Mouse (Mus musculus): ENCODE measurements around the gene Mecr.
"Not testable (repeated sequence)": the region's sequence is repeated elsewhere in the genome, so short reads cannot be mapped to it uniquely, and the experiment has no call there.

Gene Mecr

GRCm38 (mm10) chr4:131843290-131843743 lies at the start of gene Mecr:
Gene Mecr, plus strand, starts transcription at chr4:131843470.
- peak; percentile 89 for DNase-seq (ENCODE audit: low read depth, low spot score)

GRCm38 (mm10) chr4:131796312-131797080 lies 46.8 kb upstream of the Mecr start:
- DNase-seq (ENCODE audit: low read depth, low spot score) = no peak

- DNase-seq (ENCODE audit: low read depth, low spot score) = no peak
Measured at GRCm38 (mm10) chr4:131797483-131797882, 45.8 kb upstream of the Mecr start.

GRCm38 (mm10) chr4:131797920-131798319 lies 45.4 kb upstream of the Mecr start:
- DNase-seq (ENCODE audit: low read depth, low spot score) = no peak

- no peak for DNase-seq (ENCODE audit: low read depth, low spot score)
Measured at GRCm38 (mm10) chr4:131798968-131799367, 44.3 kb upstream of the Mecr start.

- no peak for DNase-seq (ENCODE audit: low read depth, low spot score)
Measured at GRCm38 (mm10) chr4:131803846-131804245, 39.4 kb upstream of the Mecr start.

- DNase-seq (ENCODE audit: low read depth, low spot score) = not testable (repeated sequence)
Measured at GRCm38 (mm10) chr4:131804732-131805131, 38.5 kb upstream of the Mecr start.

- no peak for DNase-seq (ENCODE audit: low read depth, low spot score)
Measured at GRCm38 (mm10) chr4:131805255-131805654, 38.0 kb upstream of the Mecr start.

- no peak for DNase-seq (ENCODE audit: low read depth, low spot score)
Measured at GRCm38 (mm10) chr4:131812458-131812857, 30.8 kb upstream of the Mecr start.

- no peak for DNase-seq (ENCODE audit: low read depth, low spot score)
Measured at GRCm38 (mm10) chr4:131813798-131814197, 29.5 kb upstream of the Mecr start.

- DNase-seq (ENCODE audit: low read depth, low spot score) = no peak
Measured at GRCm38 (mm10) chr4:131814869-131815268, 28.4 kb upstream of the Mecr start.

- no peak for DNase-seq (ENCODE audit: low read depth, low spot score)
Measured at GRCm38 (mm10) chr4:131815774-131816173, 27.5 kb upstream of the Mecr start.

GRCm38 (mm10) chr4:131818926-131819325 lies 24.3 kb upstream of the Mecr start:
- no peak for DNase-seq (ENCODE audit: low read depth, low spot score)

- DNase-seq (ENCODE audit: low read depth, low spot score) = no peak
Measured at GRCm38 (mm10) chr4:131821161-131821731, 22.0 kb upstream of the Mecr start.

- no peak for DNase-seq (ENCODE audit: low read depth, low spot score)
Measured at GRCm38 (mm10) chr4:131822583-131822982, 20.7 kb upstream of the Mecr start.

- DNase-seq (ENCODE audit: low read depth, low spot score) = no peak
Measured at GRCm38 (mm10) chr4:131824939-131825338, 18.3 kb upstream of the Mecr start.

- DNase-seq (ENCODE audit: low read depth, low spot score) = no peak
Measured at GRCm38 (mm10) chr4:131825830-131826229, 17.4 kb upstream of the Mecr start.

- peak; percentile 48 for DNase-seq (ENCODE audit: low read depth, low spot score)
Measured at GRCm38 (mm10) chr4:131826905-131827304, 16.4 kb upstream of the Mecr start.

- DNase-seq (ENCODE audit: low read depth, low spot score) = no peak
Measured at GRCm38 (mm10) chr4:131829123-131829522, 14.1 kb upstream of the Mecr start.

GRCm38 (mm10) chr4:131831546-131832045 lies 11.7 kb upstream of the Mecr start:
- no peak for DNase-seq (ENCODE audit: low read depth, low spot score)

GRCm38 (mm10) chr4:131832759-131833407 lies 10.4 kb upstream of the Mecr start:
- no peak for DNase-seq (ENCODE audit: low read depth, low spot score)

- DNase-seq (ENCODE audit: low read depth, low spot score) = no peak
Measured at GRCm38 (mm10) chr4:131833971-131834609, 9.2 kb upstream of the Mecr start.

All from 3T3-L1 (cell line).